Mouse (Mus musculus) hematopoietic stem cell, adult 5-6 weeks (primary cell): ENCODE data around the gene Tfdp2. TPM values are rescaled to one million over a fixed set of nuclear protein-coding genes. Genes with fewer than 3 reads are reported as not detected.

Experiments
- ATAC-seq, 2 experiments: fragments of 125-278 bp in 1 of 2; replicated peaks in 1 of 2; 2 replicates each; pipeline ENCODE4 v1.8.0; 2016 to 2017; ENCODE audit warnings: inconsistent platforms in 2 of 2, mild to moderate bottlenecking in 2 of 2, moderate number of reproducible peaks in 2 of 2, low read depth in 1 of 2, moderate TSS enrichment in 1 of 2; ENCODE audit not compliant: low FRiP score in 2 of 2, poor library complexity in 2 of 2, severe bottlenecking in 2 of 2, insufficient read depth in 1 of 2, low TSS enrichment in 1 of 2
- total RNA-seq: library from RNA; stranded (forward); fragments of 172-1452, 232-1000 nt; gene quantifications from 2 replicates; pipeline ENCODE4 v1.2.3, GENCODE M21; 2017

Gene Tfdp2
- total RNA-seq, 1 experiment from 2014 or later, result 49.8 TPM

- ATAC-seq, result no peak
These were observed 70.9 kb downstream of the Tfdp2 start for GRCm38 (mm10) chr9:96266793-96267558.

GRCm38 (mm10) chr9:96267559-96267948 lies 71.5 kb downstream of the Tfdp2 start:
- ATAC-seq, result no peak

- ATAC-seq, result no peak
These were observed 73.7 kb downstream of the Tfdp2 start for GRCm38 (mm10) chr9:96269726-96270125.

GRCm38 (mm10) chr9:96275543-96275942 lies 79.5 kb downstream of the Tfdp2 start:
- ATAC-seq, result no peak

GRCm38 (mm10) chr9:96281497-96281896 lies 85.4 kb downstream of the Tfdp2 start:
- ATAC-seq, result no peak

- ATAC-seq, result no peak
These were observed 86.0 kb downstream of the Tfdp2 start for GRCm38 (mm10) chr9:96282082-96282481.

GRCm38 (mm10) chr9:96284916-96285315 lies 88.8 kb downstream of the Tfdp2 start:
- no peak; a peak in 1 of 4 replicates for ATAC-seq

GRCm38 (mm10) chr9:96292144-96292543 lies 96.1 kb downstream of the Tfdp2 start:
- ATAC-seq, result no peak

- ATAC-seq, result no peak
These were observed 103.4 kb downstream of the Tfdp2 start for GRCm38 (mm10) chr9:96299324-96300008.

- ATAC-seq, result no peak
These were observed 112.7 kb downstream of the Tfdp2 start for GRCm38 (mm10) chr9:96308816-96309215.

GRCm38 (mm10) chr9:96312074-96312473 lies 116.0 kb downstream of the Tfdp2 start:
- ATAC-seq, result no peak

- no peak for ATAC-seq
These were observed 123.3 kb downstream of the Tfdp2 start for GRCm38 (mm10) chr9:96319333-96319732.

- no peak for ATAC-seq
These were observed 124.5 kb downstream of the Tfdp2 start for GRCm38 (mm10) chr9:96320551-96320980.

- ATAC-seq, result no peak
These were observed 126.5 kb downstream of the Tfdp2 start for GRCm38 (mm10) chr9:96322411-96323152.

GRCm38 (mm10) chr9:96324502-96324901 lies 128.4 kb downstream of the Tfdp2 start:
- ATAC-seq, result no peak

- peak in 1 of 2 experiments; percentile 27; a peak in 2 of 4 replicates for ATAC-seq
These were observed 130.4 kb downstream of the Tfdp2 start for GRCm38 (mm10) chr9:96326496-96326923.

- no peak for ATAC-seq
These were observed 132.2 kb downstream of the Tfdp2 start for GRCm38 (mm10) chr9:96328226-96328625.

- ATAC-seq, result no peak
These were observed 135.1 kb downstream of the Tfdp2 start for GRCm38 (mm10) chr9:96331146-96331545.
